9 mouse cellular contexts compared by ENCODE assay signal in the genomic region with DNA sequence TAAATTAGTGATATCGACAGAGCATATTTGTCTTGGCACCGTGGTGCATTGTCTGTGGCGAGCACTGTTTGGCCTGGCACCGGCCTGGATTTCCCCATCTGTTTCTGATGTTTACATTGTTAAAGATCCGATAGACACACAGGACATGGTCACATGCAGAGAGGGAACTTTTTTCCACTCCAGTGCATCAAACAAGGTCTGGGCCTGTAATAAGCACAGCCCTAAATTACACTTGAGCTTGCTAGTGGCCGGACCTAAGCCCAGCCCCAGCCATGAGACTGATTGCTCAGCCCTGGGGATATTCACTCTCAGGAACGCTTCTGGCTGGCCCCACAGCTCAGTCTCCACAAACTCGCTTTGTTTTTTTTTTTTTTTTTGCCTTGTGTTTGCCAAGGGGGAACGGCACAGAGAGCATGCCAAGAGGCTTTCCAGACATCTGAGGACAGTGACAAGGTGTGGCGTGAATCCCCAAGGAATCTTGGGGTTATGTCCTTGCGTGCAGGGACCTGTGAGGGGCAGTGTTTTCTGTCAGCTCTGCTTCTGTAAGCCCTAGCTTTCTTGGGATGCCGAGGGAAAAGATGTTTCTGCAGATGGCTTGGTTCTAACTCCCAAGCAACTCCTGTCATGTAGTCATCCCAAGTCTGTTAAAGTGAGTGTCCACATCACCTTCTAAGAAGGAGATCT.
A peak's percentile ranks its signal among the peaks of the same experiment; 100 is the strongest.
DNase-seq lines count a peak whose midpoint lies in the region; ATAC-seq lines count a peak whose summit lies in the region.
"Had no signal": no experiment of that assay in that cellular context is flagged by ENCODE, and none has a peak within 500 bp of the region (broad histone marks: within the 10 kb centered on the region; RNA-seq: fewer than 3 reads in every experiment).

No protein-coding gene starts in this region.

- no peaks in the 10 kb centered on the region for H3K9me3 ChIP-seq in heart, embryonic 15.5 days (replicated peaks)
- no peaks in the 10 kb centered on the region for H3K9me3 ChIP-seq in intestine, embryonic 16.5 days (ENCODE audit: control insufficient read depth, low read length)
- no peaks in the 10 kb centered on the region for H3K9me3 ChIP-seq in stomach, embryonic 14.5 days (ENCODE audit: control insufficient read depth, low read depth, low read length)

- 46% methylated on average over 12 of the region's 12 CpGs for WGBS in heart, embryonic 15.5 days
- 24% methylated on average over 12 of the region's 12 CpGs for WGBS in intestine, embryonic 16.5 days
- WGBS in stomach, embryonic 14.5 days, result 37% methylated on average over 12 of the region's 12 CpGs

- no peaks in the 10 kb centered on the region for H3K27me3 ChIP-seq in heart, embryonic 15.5 days
- no peaks in the 10 kb centered on the region for H3K27me3 ChIP-seq in intestine, embryonic 16.5 days (replicated peaks; ENCODE audit: control insufficient read depth, insufficient read depth, low read length)
- no peaks in the 10 kb centered on the region for H3K27me3 ChIP-seq in stomach, embryonic 14.5 days (ENCODE audit: control insufficient read depth, insufficient read depth, low read length)
- H3K27me3 ChIP-seq: CH12.LX had no signal

- no peak overlapping the region for H3K4me2 ChIP-seq in heart, embryonic 15.5 days
- H3K4me2 ChIP-seq in intestine, embryonic 16.5 days (ENCODE audit: low read depth, low read length), result no peak overlapping the region
- H3K4me2 ChIP-seq in stomach, embryonic 14.5 days (replicated peaks; ENCODE audit: low read depth, low read length), result no peak overlapping the region

- no peak for DNase-seq in heart, adult 8-10 months (ENCODE audit: low spot score)
- peak; percentile 21 to 45 for DNase-seq in urinary bladder, postnatal 36 days (ENCODE audit: low spot score in 2 of 2)
- no peak for DNase-seq in urinary bladder, postnatal 10 days (ENCODE audit: low spot score)
- no peak for DNase-seq in adrenal gland, postnatal 4 days (ENCODE audit: low spot score in 2 of 2)
- DNase-seq in adrenal gland, postnatal 25 days, result no peak

- ATAC-seq in heart, embryonic 15.5 days (replicated peaks; ENCODE audit: insufficient number of reproducible peaks, insufficient read depth, low FRiP score, low read depth), result peak; percentile 62
- peak; percentile 72 for ATAC-seq in intestine, embryonic 16.5 days
- ATAC-seq in stomach, embryonic 14.5 days (ENCODE audit: insufficient number of reproducible peaks, insufficient read depth, low FRiP score, low read depth), result peak; percentile 65; the same call in 1 of the 2 replicates

- no peak overlapping the region for H3K9ac ChIP-seq in heart, embryonic 15.5 days
- H3K9ac ChIP-seq in intestine, embryonic 16.5 days (ENCODE audit: low read depth, low read length), result no peak overlapping the region
- H3K9ac ChIP-seq in stomach, embryonic 14.5 days (replicated peaks; ENCODE audit: low read depth, low read length), result no peak overlapping the region

- H3K4me1 ChIP-seq in heart, embryonic 15.5 days (replicated peaks), result no peaks in the 10 kb centered on the region
- no peaks in the 10 kb centered on the region for H3K4me1 ChIP-seq in intestine, embryonic 16.5 days (ENCODE audit: control insufficient read depth, insufficient read depth, low read length)
- peaks cover 6% of the 10 kb centered on the region; the same call in 1 of the 2 replicates for H3K4me1 ChIP-seq in stomach, embryonic 14.5 days (ENCODE audit: control insufficient read depth, insufficient read depth, low read length)

- H3K36me3 ChIP-seq in heart, embryonic 15.5 days, result no peaks in the 10 kb centered on the region
- H3K36me3 ChIP-seq in intestine, embryonic 16.5 days (ENCODE audit: control insufficient read depth, insufficient read depth, low read length), result no peaks in the 10 kb centered on the region
- no peaks in the 10 kb centered on the region for H3K36me3 ChIP-seq in stomach, embryonic 14.5 days (ENCODE audit: control insufficient read depth, insufficient read depth, low read length)

- H3K27ac ChIP-seq in heart, embryonic 15.5 days, result no peak overlapping the region
- no peak overlapping the region for H3K27ac ChIP-seq in intestine, embryonic 16.5 days (ENCODE audit: low read length)
- no peak overlapping the region for H3K27ac ChIP-seq in stomach, embryonic 14.5 days (ENCODE audit: low read length)

- H3K4me3 ChIP-seq in heart, embryonic 15.5 days, result no peak overlapping the region
- H3K4me3 ChIP-seq in intestine, embryonic 16.5 days (ENCODE audit: low read length), result no peak overlapping the region
- no peak overlapping the region for H3K4me3 ChIP-seq in stomach, embryonic 14.5 days (ENCODE audit: low read depth, low read length)

Comparison
In these comparisons a context has a peak if more than half of its experiments do, and no peak if none do; other contexts are left out.
1. DNase-seq: peak in urinary bladder, postnatal 36 days (2 of 2); none in heart, adult 8-10 months (single experiment), urinary bladder, postnatal 10 days (single experiment), adrenal gland, postnatal 4 days (0 of 2) and adrenal gland, postnatal 25 days (single experiment).
2. Peak in every context shown above with its lines, with median percentiles within 50 percentile points of each other: ATAC-seq.